Mouse (Mus musculus): Measurements from ENCODE around the gene Cadps2.
A peak's percentile ranks its signal among the peaks of the same experiment; 100 is the strongest.

The Cadps2 gene

GRCm38 (mm10) chr6:23376327-23376726 lies 462.9 kb downstream of the Cadps2 start:
- DNase-seq (ENCODE audit: extremely low spot score, low spot score), result no peak

GRCm38 (mm10) chr6:23361842-23362451 lies 477.3 kb downstream of the Cadps2 start:
- DNase-seq (ENCODE audit: extremely low spot score, low spot score), result no peak

- DNase-seq (ENCODE audit: extremely low spot score, low spot score), result no peak
Measured at GRCm38 (mm10) chr6:23360596-23360995, 478.6 kb downstream of the Cadps2 start.

- no peak for DNase-seq (ENCODE audit: extremely low spot score, low spot score)
Measured at GRCm38 (mm10) chr6:23356141-23356540, 483.1 kb downstream of the Cadps2 start.

GRCm38 (mm10) chr6:23353480-23353879 lies 485.7 kb downstream of the Cadps2 start:
- DNase-seq (ENCODE audit: extremely low spot score, low spot score), result peak; percentile 29

- DNase-seq (ENCODE audit: extremely low spot score, low spot score), result no peak
Measured at GRCm38 (mm10) chr6:23337411-23338063, 501.7 kb downstream of the Cadps2 start.

GRCm38 (mm10) chr6:23314945-23315344 lies 524.3 kb downstream of the Cadps2 start:
- no peak for DNase-seq (ENCODE audit: extremely low spot score, low spot score)

GRCm38 (mm10) chr6:23314291-23314690 lies 524.9 kb downstream of the Cadps2 start:
- DNase-seq (ENCODE audit: extremely low spot score, low spot score), result no peak

GRCm38 (mm10) chr6:23306046-23306445 lies 533.2 kb downstream of the Cadps2 start:
- no peak for DNase-seq (ENCODE audit: extremely low spot score, low spot score)

- DNase-seq (ENCODE audit: extremely low spot score, low spot score), result no peak
Measured at GRCm38 (mm10) chr6:23298596-23298995, 540.6 kb downstream of the Cadps2 start.

GRCm38 (mm10) chr6:23294685-23295084 lies 544.5 kb downstream of the Cadps2 start:
- DNase-seq (ENCODE audit: extremely low spot score, low spot score), result no peak

- DNase-seq (ENCODE audit: extremely low spot score, low spot score), result no peak
Measured at GRCm38 (mm10) chr6:23288752-23289151, 550.5 kb downstream of the Cadps2 start.

GRCm38 (mm10) chr6:23281514-23281820 lies 557.8 kb downstream of the Cadps2 start:
- no peak for DNase-seq (ENCODE audit: extremely low spot score, low spot score)

GRCm38 (mm10) chr6:23280811-23281513 lies 558.3 kb downstream of the Cadps2 start:
- peak; percentile 22 for DNase-seq (ENCODE audit: extremely low spot score, low spot score)

GRCm38 (mm10) chr6:23273483-23273882 lies 565.7 kb downstream of the Cadps2 start:
- DNase-seq (ENCODE audit: extremely low spot score, low spot score), result no peak

GRCm38 (mm10) chr6:23272979-23273378 lies 566.2 kb downstream of the Cadps2 start:
- peak; percentile 60 for DNase-seq (ENCODE audit: extremely low spot score, low spot score)

- no peak for DNase-seq (ENCODE audit: extremely low spot score, low spot score)
Measured at GRCm38 (mm10) chr6:23272542-23272941, 566.7 kb downstream of the Cadps2 start.

- peak; percentile 52 for DNase-seq (ENCODE audit: extremely low spot score, low spot score)
Measured at GRCm38 (mm10) chr6:23260738-23261050, 578.5 kb downstream of the Cadps2 start.

GRCm38 (mm10) chr6:23260016-23260737 lies 579.0 kb downstream of the Cadps2 start:
- DNase-seq (ENCODE audit: extremely low spot score, low spot score), result peak; percentile 30

- no peak for DNase-seq (ENCODE audit: extremely low spot score, low spot score)
Measured at GRCm38 (mm10) chr6:23257981-23258380, 581.2 kb downstream of the Cadps2 start.

- peak; percentile 40 for DNase-seq (ENCODE audit: extremely low spot score, low spot score)
Measured at GRCm38 (mm10) chr6:23255161-23255560, 584.1 kb downstream of the Cadps2 start.

GRCm38 (mm10) chr6:23254644-23255043 lies 584.6 kb downstream of the Cadps2 start:
- DNase-seq (ENCODE audit: extremely low spot score, low spot score), result peak; percentile 42

Measured in neural tube, embryonic 10.5 days (tissue).